Mouse (Mus musculus) retina, embryonic 14.5 days (tissue): ENCODE measurements at regions not wholly inside any gene's neighbourhood (a gene's known extent, or its start where the extent isn't known, plus 50 kb on each side); places are given as distances from the start of the nearest gene placed in this dataset.
"Not testable (repeated sequence)": the region's sequence is repeated elsewhere in the genome, so short reads cannot be mapped to it uniquely, and the experiment has no call there.

Source experiments
- DNase-seq: peaks from one replicate; pipeline ENCODE4 v3.0.0-alpha.2; 2015; ENCODE audit warnings: low spot score

- peak; percentile 45 for DNase-seq
Observed at GRCm38 (mm10) chr2:51682177-51682576, 54.9 kb downstream of the Tas2r134 start.

GRCm38 (mm10) chr2:51682745-51683144, 55.4 kb downstream of the Tas2r134 start:
- no peak for DNase-seq

- DNase-seq = no peak
Observed at GRCm38 (mm10) chr2:51705110-51705509, 77.8 kb downstream of the Tas2r134 start.

GRCm38 (mm10) chr2:51708701-51709100, 81.4 kb downstream of the Tas2r134 start:
- no peak for DNase-seq

GRCm38 (mm10) chr2:51712611-51713010, 85.3 kb downstream of the Tas2r134 start:
- no peak for DNase-seq

- DNase-seq = no peak
Observed at GRCm38 (mm10) chr2:51730805-51731204, 103.5 kb downstream of the Tas2r134 start.

GRCm38 (mm10) chr2:51731703-51732102, 104.4 kb downstream of the Tas2r134 start:
- no peak for DNase-seq

- DNase-seq = no peak
Observed at GRCm38 (mm10) chr2:51732355-51732754, 105.0 kb downstream of the Tas2r134 start.

GRCm38 (mm10) chr2:51733218-51733617, 105.9 kb downstream of the Tas2r134 start:
- DNase-seq = no peak

- DNase-seq = no peak
Observed at GRCm38 (mm10) chr2:51736452-51736851, 109.1 kb downstream of the Tas2r134 start.

GRCm38 (mm10) chr2:51747675-51748319, 120.5 kb downstream of the Tas2r134 start:
- DNase-seq = no peak

- DNase-seq = peak; percentile 35
Observed at GRCm38 (mm10) chr2:51749247-51749646, 121.9 kb downstream of the Tas2r134 start.

- no peak for DNase-seq
Observed at GRCm38 (mm10) chr2:51752941-51753564, 125.7 kb downstream of the Tas2r134 start.

- no peak for DNase-seq
Observed at GRCm38 (mm10) chr2:51753565-51754031, 126.3 kb downstream of the Tas2r134 start.

GRCm38 (mm10) chr2:51757361-51757760, 130.1 kb downstream of the Tas2r134 start:
- DNase-seq = no peak

- DNase-seq = no peak
Observed at GRCm38 (mm10) chr2:51758093-51758492, 130.8 kb downstream of the Tas2r134 start.

GRCm38 (mm10) chr2:51762866-51763265, 135.6 kb downstream of the Tas2r134 start:
- DNase-seq = no peak

GRCm38 (mm10) chr2:51767507-51768135, 140.3 kb downstream of the Tas2r134 start:
- DNase-seq = no peak

GRCm38 (mm10) chr2:51768298-51769271, 141.3 kb downstream of the Tas2r134 start:
- DNase-seq = no peak

- DNase-seq = no peak
Observed at GRCm38 (mm10) chr2:51785169-51785568, 149.8 kb downstream of the Rbm43 start.

GRCm38 (mm10) chr2:51788896-51789295, 146.1 kb downstream of the Rbm43 start:
- no peak for DNase-seq

GRCm38 (mm10) chr2:51793291-51793690, 141.7 kb downstream of the Rbm43 start:
- DNase-seq = not testable (repeated sequence)
